Mouse (Mus musculus) adrenal gland, adult (tissue): Measurements from ENCODE around the gene Gpsm2.
"Not testable (repeated sequence)": the region's sequence is repeated elsewhere in the genome, so short reads cannot be mapped to it uniquely, and the experiment has no call there.

Experiments
- DNase-seq, 2 experiments: peaks; one replicate each; pipeline ENCODE4 v3.0.0; 2022 to 2023; ENCODE audit warnings: low spot score in 1 of 2; ENCODE audit not compliant: inconsistent age in 2 of 2

The Gpsm2 gene

DNA sequence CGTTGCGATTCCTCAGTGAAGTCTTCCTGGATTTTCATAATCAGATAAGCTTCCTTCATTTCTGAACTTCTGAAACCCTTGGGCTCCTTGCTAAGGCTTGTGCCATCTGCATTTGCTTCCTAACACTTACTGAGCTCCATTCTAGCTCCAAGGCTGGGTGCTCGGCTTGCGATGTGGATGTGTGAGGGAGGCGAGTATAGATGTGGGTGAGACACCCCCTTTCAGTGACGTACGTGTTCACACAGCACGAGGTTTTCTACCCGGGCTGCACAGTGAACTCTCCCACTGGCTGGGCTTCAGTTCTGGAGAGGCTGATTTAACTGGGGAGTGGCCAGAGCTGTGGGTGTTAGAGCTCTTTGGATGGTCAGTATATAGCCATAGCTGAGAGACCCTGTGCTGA, 63.5 kb downstream of the Gpsm2 start:
- no peak for DNase-seq

DNA sequence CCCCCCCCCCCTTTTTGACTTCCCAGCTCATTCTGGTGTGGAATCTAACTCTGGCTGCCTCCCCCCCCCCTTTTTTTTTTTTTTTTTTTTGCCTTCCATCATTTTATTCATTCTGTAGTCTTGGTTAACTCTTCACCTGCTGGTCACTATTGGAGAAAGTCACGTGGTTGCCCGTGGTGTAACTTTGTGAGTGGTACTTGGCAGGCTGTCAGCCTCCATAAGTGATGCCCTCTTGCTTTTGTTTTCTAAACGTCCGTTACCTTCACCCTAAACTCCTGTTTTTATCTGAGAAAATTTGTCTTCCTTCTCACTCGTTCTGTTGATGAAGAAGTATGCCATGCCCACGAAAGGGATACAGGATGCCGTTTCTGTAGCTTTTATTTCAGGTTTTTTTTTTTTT, 66.6 kb downstream of the Gpsm2 start:
- DNase-seq: no peak

DNA sequence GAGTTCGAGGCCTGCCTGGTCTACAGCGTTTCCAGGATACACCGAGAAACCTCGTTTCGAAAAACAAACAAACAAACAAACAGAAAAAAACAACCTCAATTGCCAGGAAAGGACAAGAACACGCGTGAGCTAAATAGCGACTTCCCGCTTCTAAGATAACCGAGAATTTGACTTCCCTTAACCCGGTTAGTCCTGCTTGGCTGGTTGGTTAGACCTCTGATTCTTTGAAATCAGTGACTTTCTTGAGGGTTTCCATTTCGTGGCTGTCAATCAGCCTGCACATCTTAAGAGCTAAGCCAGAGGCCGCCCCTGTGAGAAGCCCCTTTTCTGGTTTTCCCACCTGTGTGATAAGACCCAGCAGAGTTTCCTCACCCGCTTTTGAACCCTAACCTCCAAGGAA, 67.5 kb downstream of the Gpsm2 start:
- no peak for DNase-seq

DNA sequence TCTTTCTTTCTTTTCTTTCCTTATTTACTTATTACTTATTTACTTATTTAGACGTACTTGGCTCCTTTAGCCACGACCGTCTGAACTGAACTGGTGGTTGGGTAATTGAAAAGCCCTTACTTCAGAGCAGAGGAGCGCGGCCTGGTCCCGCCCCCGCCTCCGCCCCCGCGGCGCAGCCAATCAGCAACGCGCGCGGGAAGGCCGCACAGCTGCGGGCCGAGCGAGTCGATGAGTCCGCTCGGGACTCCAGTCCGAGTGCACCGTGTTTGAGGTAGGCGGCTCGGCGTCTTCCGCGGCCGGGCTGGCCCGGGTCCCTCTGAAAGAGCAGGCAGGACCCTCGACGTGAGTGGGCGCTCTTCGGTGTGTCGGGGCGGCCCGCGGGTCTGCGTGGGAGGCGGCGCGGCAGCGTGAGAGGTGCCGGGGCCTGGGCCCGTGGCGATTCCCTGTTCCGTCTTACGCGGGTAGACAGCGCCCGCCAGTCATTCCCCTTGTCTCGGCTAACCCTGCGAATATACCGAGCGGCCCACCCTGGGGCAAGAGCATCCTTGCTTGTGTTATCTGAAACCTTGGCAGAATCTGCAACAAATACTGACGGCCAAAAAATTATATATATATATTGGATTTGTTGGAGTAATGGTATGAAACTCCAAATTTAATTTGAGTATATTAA, 68.3 kb downstream of the Gpsm2 start, which contains the start of gene Clcc1:
Gene Clcc1 (plus strand): TSS at position 204 of the 670 bp plus-strand sequence.
- DNase-seq: peak; percentile 96 to 98

DNA sequence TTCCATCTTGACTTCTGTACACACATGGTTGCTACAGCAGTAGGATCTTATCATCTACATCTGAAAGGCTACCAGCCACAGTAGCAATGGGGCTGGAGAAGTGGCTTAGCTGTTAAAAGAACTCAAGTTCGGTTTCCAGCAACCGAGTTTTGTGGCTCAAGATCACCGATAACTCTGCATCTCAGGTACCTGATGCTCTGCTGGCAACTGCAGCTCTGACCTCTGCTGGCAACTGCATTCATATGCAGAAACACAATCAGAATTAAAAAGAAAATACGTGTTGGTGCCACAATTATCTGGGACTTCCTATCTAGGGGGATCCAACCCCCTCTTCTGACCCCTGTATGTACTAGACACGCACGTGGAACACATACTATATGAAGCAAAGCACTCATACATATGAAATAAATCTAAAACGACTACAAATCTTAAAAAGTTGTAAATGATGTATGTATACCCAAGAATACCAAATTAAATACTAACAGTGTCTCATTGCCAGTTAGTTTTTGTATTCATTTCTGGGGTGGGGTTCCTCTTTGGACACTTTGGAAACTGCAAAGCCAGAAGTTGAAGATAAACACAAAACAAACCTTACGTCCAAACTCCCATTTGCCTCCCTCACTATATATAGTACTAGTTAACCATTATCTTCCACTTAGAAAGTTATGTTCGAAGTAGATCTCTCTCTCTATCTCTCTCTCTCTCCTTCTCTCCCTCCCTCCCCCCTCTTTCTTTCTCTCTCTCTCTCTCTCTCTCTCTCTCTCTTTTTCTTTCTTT, 69.1 kb downstream of the Gpsm2 start:
- no peak for DNase-seq

DNA sequence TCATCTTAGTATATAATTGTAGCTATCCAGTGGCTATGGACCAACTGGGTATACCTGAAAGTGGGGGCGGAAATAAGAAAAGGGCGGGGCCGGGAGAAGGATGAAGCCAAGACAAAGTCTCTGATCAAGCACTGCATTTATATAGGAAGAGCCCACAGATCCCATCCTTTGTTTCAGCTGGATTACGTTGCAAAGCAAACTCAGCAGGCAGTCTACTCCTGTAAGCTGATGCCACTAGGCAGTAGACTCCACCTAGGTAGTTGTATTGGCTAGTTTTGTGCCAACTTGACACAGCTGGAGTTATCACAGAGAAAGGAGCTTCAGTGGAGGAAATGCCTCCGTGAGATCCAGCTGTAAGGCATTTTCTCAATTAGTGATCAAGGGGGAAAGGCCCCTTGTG, 74.4 kb downstream of the Gpsm2 start:
- not testable (repeated sequence) for DNase-seq

DNA sequence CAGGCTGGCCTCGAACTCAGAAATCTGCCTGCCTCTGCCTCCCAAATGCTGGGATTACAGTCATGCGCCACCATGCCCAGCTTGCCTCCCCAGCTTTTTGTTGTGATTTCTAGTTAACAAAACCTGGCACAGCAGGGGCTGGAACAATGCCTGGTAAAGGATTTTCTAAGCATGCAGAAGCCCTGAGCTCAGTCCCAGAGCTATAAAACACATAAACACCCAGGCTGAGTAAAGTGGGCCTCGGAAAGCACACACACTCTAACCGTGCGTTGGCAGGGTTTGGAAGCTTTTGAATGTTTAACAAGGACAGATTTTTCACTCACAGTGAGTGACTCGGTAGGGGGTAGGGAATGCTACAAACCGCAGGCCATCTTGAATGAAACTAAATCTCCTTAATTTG, 76.1 kb downstream of the Gpsm2 start:
- DNase-seq: no peak

DNA sequence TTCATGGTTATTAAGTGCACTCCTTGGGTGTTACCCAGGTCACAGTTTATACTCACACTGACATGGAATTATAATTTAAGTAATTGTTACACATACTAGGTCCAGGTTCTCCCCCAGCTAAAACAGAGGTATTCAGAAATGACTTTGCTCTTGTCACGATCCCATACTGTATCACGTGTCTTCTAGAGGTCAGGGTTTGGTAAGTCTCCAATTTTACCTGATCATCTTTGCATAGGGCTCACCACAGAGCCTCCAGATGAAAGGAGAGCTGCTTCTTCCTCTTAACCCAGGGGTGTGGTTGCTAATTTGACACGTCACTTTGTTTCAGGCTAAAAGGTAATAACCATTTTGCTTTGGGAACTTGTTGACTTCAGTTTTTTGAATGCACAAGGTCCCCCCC, 77.3 kb downstream of the Gpsm2 start:
- no peak for DNase-seq

DNA sequence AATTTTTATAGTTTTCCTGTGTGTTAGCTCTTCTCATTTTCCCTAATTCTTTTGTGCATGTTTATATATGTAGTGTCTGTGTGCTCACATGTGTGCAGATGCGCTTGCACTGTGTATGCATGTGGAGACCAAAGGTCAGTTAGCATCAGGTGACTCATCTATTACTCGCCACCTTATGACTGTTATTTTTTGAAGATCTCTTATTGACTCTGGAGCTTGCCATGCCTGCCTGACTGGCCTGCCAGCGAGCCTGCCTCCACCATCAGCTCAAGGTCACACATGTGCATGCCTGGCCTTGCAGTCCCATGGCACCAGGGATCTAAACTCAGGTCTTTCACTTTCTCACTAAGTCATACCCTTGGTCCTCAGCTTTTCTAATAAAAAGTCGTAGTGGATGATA, 81.1 kb downstream of the Gpsm2 start:
- DNase-seq: peak; percentile 21 to 30

DNA sequence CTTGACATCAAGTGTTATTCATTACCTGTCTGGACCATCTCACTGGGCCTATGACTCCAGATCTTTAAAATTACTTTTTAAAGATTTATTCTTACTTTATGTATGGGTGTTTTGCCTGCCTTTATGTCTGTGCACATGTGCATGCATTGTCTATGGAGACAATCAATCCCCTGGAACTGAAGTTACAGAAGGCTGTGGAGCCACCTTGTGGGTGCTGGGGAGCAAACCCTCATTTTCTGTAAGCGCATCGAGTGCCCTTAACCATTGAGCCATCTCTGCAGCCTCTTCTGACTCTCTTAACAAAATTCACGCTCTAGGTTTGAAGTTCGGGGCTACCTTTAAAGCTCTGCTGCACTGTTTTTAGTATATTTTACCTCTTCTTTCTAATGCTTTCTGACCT, 82.7 kb downstream of the Gpsm2 start:
- DNase-seq: no peak

DNA sequence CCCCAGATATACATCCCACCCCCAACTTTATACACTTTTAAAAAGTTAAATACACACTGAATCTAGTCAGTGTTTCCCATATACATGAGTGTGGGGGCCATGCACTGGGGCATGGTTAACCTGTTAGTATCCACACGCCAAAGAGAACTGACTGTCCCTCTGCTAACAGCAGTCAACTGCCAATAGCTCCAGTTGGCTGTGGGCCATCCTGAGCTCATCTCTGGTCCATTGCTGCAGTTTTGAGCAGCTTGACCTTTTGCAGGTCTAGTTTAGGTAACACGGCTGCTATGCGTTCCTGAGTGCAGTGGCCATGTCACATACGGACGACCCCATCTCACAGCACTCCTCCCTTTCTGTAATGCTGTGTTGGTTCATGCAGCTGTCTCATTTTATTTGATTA, 87.3 kb downstream of the Gpsm2 start:
- no peak for DNase-seq
